ENCODE assay signal across 16 mouse cellular contexts in the genomic region with DNA sequence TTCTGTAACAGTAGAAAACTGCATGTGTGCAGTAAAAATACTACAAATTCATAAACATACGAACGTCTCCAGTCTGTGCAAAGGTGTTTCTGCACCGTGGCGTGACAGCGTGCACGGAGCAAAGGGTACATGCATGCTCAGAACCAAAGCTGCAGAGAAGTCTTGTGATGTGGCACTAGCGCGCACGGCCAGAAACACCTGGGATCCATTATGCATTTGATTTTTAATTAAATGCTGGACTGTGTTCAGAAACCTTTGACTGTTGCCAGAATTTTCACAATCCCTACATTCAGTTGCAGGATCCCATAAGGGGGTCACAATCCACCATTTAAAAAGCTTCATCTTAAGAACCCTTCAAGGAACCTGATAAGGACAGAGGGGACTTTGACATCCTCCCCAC.
"Had no signal": no experiment of that assay in that cellular context is flagged by ENCODE, and none has a peak within 500 bp of the region (broad histone marks: within the 10 kb centered on the region; RNA-seq: fewer than 3 reads in every experiment).

No protein-coding gene starts in this region.

- H3K9ac ChIP-seq: neural tube, embryonic 13.5 days; neural tube, embryonic 15.5 days; stomach, embryonic 15.5 days had no signal

- H3K27ac ChIP-seq: neural tube, embryonic 13.5 days; neural tube, embryonic 15.5 days; stomach, embryonic 15.5 days; stomach, postnatal 0 days had no signal

- H3K4me2 ChIP-seq: neural tube, embryonic 13.5 days; neural tube, embryonic 15.5 days; stomach, embryonic 15.5 days had no signal

- H3K27me3 ChIP-seq: neural tube, embryonic 13.5 days; neural tube, embryonic 15.5 days; stomach, embryonic 15.5 days had no signal

- H3K4me1 ChIP-seq: neural tube, embryonic 15.5 days; stomach, embryonic 15.5 days had no signal

- H3K4me3 ChIP-seq: neural tube, embryonic 13.5 days; neural tube, embryonic 15.5 days; stomach, embryonic 15.5 days had no signal

- DNase-seq: retina, postnatal 1 day; right cerebral cortex, adult 18-20 months; right cerebral cortex, postnatal 14 days; right cerebral cortex, postnatal 25 days; right cerebral cortex, postnatal 4 days; spleen, adult 18-20 months; thymus, adult 18-20 months; thymus, adult 2 months; thymus, postnatal 14 days; thymus, postnatal 25 days; thymus, postnatal 36 days; thymus, postnatal 4 days had no signal

- H3K36me3 ChIP-seq: neural tube, embryonic 15.5 days; stomach, embryonic 15.5 days had no signal

- H3K9me3 ChIP-seq: neural tube, embryonic 13.5 days; neural tube, embryonic 15.5 days; stomach, embryonic 15.5 days had no signal
